Mouse (Mus musculus): Measurements from ENCODE around the gene Irak2. TPM values are rescaled to one million over a fixed set of nuclear protein-coding genes. Genes with fewer than 3 reads are reported as not detected.

Irak2 gene
- polyA plus RNA-seq, 1 experiment from 2014 or later, result 3.0 TPM

- Histone ChIP-seq H3K4me3 (no peak within 1 kb of the TSS), H3K27ac (no peak within 1 kb of the TSS), H3K9ac (no peak within 1 kb of the TSS), H3K27me3 (no peaks in the 10 kb centered on the region), H3K36me3 (peaks cover 73% of the 10 kb centered on the region), H3K4me1 (no peaks in the 10 kb centered on the region), H3K9me3 (no peaks in the 10 kb centered on the region), H3K4me2 (replicated peaks) (no peak within 1 kb of the TSS)
- no peak for ATAC-seq (ENCODE audit: insufficient number of reproducible peaks, insufficient read depth, low FRiP score, low TSS enrichment)
- WGBS, result 90% methylated on average over 3 of the region's 3 CpGs
Measured at GRCm38 (mm10) chr6:113719878-113720277, 81.6 kb downstream of the Irak2 start, which contains the start of gene Ghrl. Gene Ghrl (minus strand): TSS chr6:113719880.

GRCm38 (mm10) chr6:113721061-113721460, 82.8 kb downstream of the Irak2 start:
- Histone ChIP-seq H3K4me2 (replicated peaks) (no peak overlapping the region), H3K27me3 (no peaks in the 10 kb centered on the region), H3K9me3 (no peaks in the 10 kb centered on the region), H3K4me3 (no peak overlapping the region), H3K27ac (no peak overlapping the region), H3K4me1 (no peaks in the 10 kb centered on the region), H3K9ac (no peak overlapping the region), H3K36me3 (peaks cover 65% of the 10 kb centered on the region)
- ATAC-seq (ENCODE audit: insufficient number of reproducible peaks, insufficient read depth, low FRiP score, low TSS enrichment), result no peak
- WGBS, result 79% methylated on average over 4 of the region's 4 CpGs

- Histone ChIP-seq H3K4me3 (no peak overlapping the region), H3K9me3 (no peaks in the 10 kb centered on the region), H3K9ac (no peak overlapping the region), H3K27ac (no peak overlapping the region), H3K4me2 (replicated peaks) (no peak overlapping the region), H3K27me3 (no peaks in the 10 kb centered on the region), H3K36me3 (peaks cover 79% of the 10 kb centered on the region), H3K4me1 (no peaks in the 10 kb centered on the region)
- ATAC-seq (ENCODE audit: insufficient number of reproducible peaks, insufficient read depth, low FRiP score, low TSS enrichment), result no peak
- 86% methylated on average over 7 of the region's 7 CpGs for WGBS
Measured at GRCm38 (mm10) chr6:113728181-113728580, 89.9 kb downstream of the Irak2 start.

GRCm38 (mm10) chr6:113731296-113731695, 93.0 kb downstream of the Irak2 start:
- Histone ChIP-seq H3K27me3 (no peaks in the 10 kb centered on the region), H3K9me3 (no peaks in the 10 kb centered on the region), H3K36me3 (peaks cover 99% of the 10 kb centered on the region), H3K4me2 (replicated peaks) (no peak overlapping the region), H3K4me3 (no peak overlapping the region), H3K27ac (no peak overlapping the region), H3K4me1 (no peaks in the 10 kb centered on the region), H3K9ac (no peak overlapping the region)
- ATAC-seq (ENCODE audit: insufficient number of reproducible peaks, insufficient read depth, low FRiP score, low TSS enrichment), result no peak
- WGBS, result 91% methylated on average over 3 of the region's 3 CpGs

- H3K4me2 ChIP-seq (replicated peaks), result no peak overlapping the region
- H3K4me1 ChIP-seq, result peaks cover 9% of the 10 kb centered on the region
- H3K9me3 ChIP-seq, result no peaks in the 10 kb centered on the region
- no peak overlapping the region for H3K9ac ChIP-seq
- no peak overlapping the region for H3K27ac ChIP-seq
- no peak for ATAC-seq (ENCODE audit: insufficient number of reproducible peaks, insufficient read depth, low FRiP score, low TSS enrichment)
- H3K27me3 ChIP-seq, result no peaks in the 10 kb centered on the region
- 93% methylated on average over 9 of the region's 9 CpGs for whole genome bisulfite sequencing
- no peak overlapping the region for H3K4me3 ChIP-seq
- H3K36me3 ChIP-seq, result peaks cover 56% of the 10 kb centered on the region
Measured at GRCm38 (mm10) chr6:113737318-113738046, 99.2 kb downstream of the Irak2 start.

- Histone ChIP-seq H3K4me3 (peak within 1 kb of the TSS; percentile 90), H3K4me1 (peaks cover 9% of the 10 kb centered on the region), H3K4me2 (replicated peaks) (peak within 1 kb of the TSS; percentile 84), H3K36me3 (peaks cover 26% of the 10 kb centered on the region), H3K27me3 (no peaks in the 10 kb centered on the region), H3K9ac (peak within 1 kb of the TSS; percentile 88), H3K27ac (no peak within 1 kb of the TSS), H3K9me3 (no peaks in the 10 kb centered on the region)
- ATAC-seq (ENCODE audit: insufficient number of reproducible peaks, insufficient read depth, low FRiP score, low TSS enrichment), result peak; percentile 70; the same call in 1 of the 2 replicates
- 7% methylated on average over 41 of the region's 41 CpGs for WGBS
Measured at GRCm38 (mm10) chr6:113740236-113741217, 102.3 kb downstream of the Irak2 start, which contains the start of gene Sec13. Gene Sec13 (minus strand): TSS chr6:113740743.

- WGBS, result 63% methylated on average over 2 of the region's 2 CpGs
- Histone ChIP-seq H3K27ac (no peak overlapping the region), H3K4me3 (no peak overlapping the region), H3K4me1 (peaks cover 9% of the 10 kb centered on the region), H3K9ac (no peak overlapping the region), H3K9me3 (no peaks in the 10 kb centered on the region), H3K27me3 (no peaks in the 10 kb centered on the region), H3K36me3 (peaks cover 17% of the 10 kb centered on the region), H3K4me2 (replicated peaks) (no peak overlapping the region)
- ATAC-seq (ENCODE audit: insufficient number of reproducible peaks, insufficient read depth, low FRiP score, low TSS enrichment), result no peak
Measured at GRCm38 (mm10) chr6:113741425-113741824, 103.2 kb downstream of the Irak2 start.

GRCm38 (mm10) chr6:113742321-113742720, 104.1 kb downstream of the Irak2 start:
- Histone ChIP-seq H3K9ac (no peak overlapping the region), H3K36me3 (peaks cover 12% of the 10 kb centered on the region), H3K27ac (no peak overlapping the region), H3K9me3 (no peaks in the 10 kb centered on the region), H3K4me3 (no peak overlapping the region), H3K27me3 (0 out of 2 replicates have a peak, but pooled peaks cover 2% of the 10 kb centered on the region), H3K4me1 (peaks cover 9% of the 10 kb centered on the region), H3K4me2 (replicated peaks) (no peak overlapping the region)
- 75% methylated on average over 1 of the region's 1 CpGs for WGBS
- ATAC-seq (ENCODE audit: insufficient number of reproducible peaks, insufficient read depth, low FRiP score, low TSS enrichment), result no peak

- 30% methylated on average over 1 of the region's 1 CpGs for WGBS
- peaks cover 9% of the 10 kb centered on the region for H3K4me1 ChIP-seq
- H3K27ac ChIP-seq, result no peak overlapping the region
- H3K4me2 ChIP-seq (replicated peaks), result no peak overlapping the region
- no peak for ATAC-seq (ENCODE audit: insufficient number of reproducible peaks, insufficient read depth, low FRiP score, low TSS enrichment)
- H3K9ac ChIP-seq, result no peak overlapping the region
- H3K4me3 ChIP-seq, result no peak overlapping the region
- H3K36me3 ChIP-seq, result peaks cover 6% of the 10 kb centered on the region
- no peaks in the 10 kb centered on the region for H3K9me3 ChIP-seq
- peaks cover 6% of the 10 kb centered on the region; the same call in 1 of the 2 replicates for H3K27me3 ChIP-seq
Measured at GRCm38 (mm10) chr6:113743111-113743510, 104.8 kb downstream of the Irak2 start.
